Comparison of ENCODE assay signal across 13 mouse cellular contexts in genomic region chr8:127148821-127149220, GRCm38 (mm10).
DNase-seq lines count a peak whose midpoint lies in the region; ATAC-seq lines count a peak whose summit lies in the region.
"Had no signal": no experiment of that assay in that cellular context is flagged by ENCODE, and none has a peak within 500 bp of the region (broad histone marks: within the 10 kb centered on the region; RNA-seq: fewer than 3 reads in every experiment).

No protein-coding gene starts in this region.

- H3K27ac ChIP-seq in hindbrain, embryonic 10.5 days: peak overlapping the region; percentile 18; the same call in 1 of the 2 replicates
- H3K27ac ChIP-seq in hindbrain, embryonic 16.5 days (ENCODE audit: low read depth, low read length): no peak overlapping the region
- H3K27ac ChIP-seq: heart, adult 2 months; hindbrain, embryonic 15.5 days; limb, embryonic 15.5 days had no signal

- peaks cover 34% of the 10 kb centered on the region for H3K4me1 ChIP-seq in hindbrain, embryonic 10.5 days (replicated peaks)
- H3K4me1 ChIP-seq in hindbrain, embryonic 16.5 days (ENCODE audit: control insufficient read depth, insufficient read depth, low read depth, low read length): no peaks in the 10 kb centered on the region; the same call in 1 of the 2 replicates

- no peaks in the 10 kb centered on the region for H3K9me3 ChIP-seq in hindbrain, embryonic 10.5 days
- no peaks in the 10 kb centered on the region for H3K9me3 ChIP-seq in hindbrain, embryonic 16.5 days (ENCODE audit: control insufficient read depth, low read length)
- H3K9me3 ChIP-seq: hindbrain, embryonic 15.5 days; limb, embryonic 15.5 days had no signal

- H3K4me3 ChIP-seq in hindbrain, embryonic 10.5 days: no peak overlapping the region
- no peak overlapping the region for H3K4me3 ChIP-seq in hindbrain, embryonic 16.5 days (ENCODE audit: low read length)
- H3K4me3 ChIP-seq: heart, adult 2 months; hindbrain, embryonic 15.5 days; limb, embryonic 15.5 days had no signal

- no peak for ATAC-seq in cerebellum, adult (ENCODE audit: insufficient number of reproducible peaks, low FRiP score, low TSS enrichment)
- ATAC-seq in hindbrain, embryonic 16.5 days: no peak

- DNase-seq in cerebellum, adult 18-20 months: peak; percentile 13 to 22
- no peak for DNase-seq in hindbrain, embryonic 10.5 days (ENCODE audit: low spot score)
- DNase-seq in right cerebral cortex, postnatal 14 days: peak; percentile 8
- DNase-seq in right cerebral cortex, postnatal 25 days: no peak
- DNase-seq in cerebellum, postnatal 25 days: peak; percentile 16 to 43
- DNase-seq in layer of hippocampus, postnatal 14 days (ENCODE audit: low spot score in 2 of 2): no peak
- DNase-seq: heart, adult 2 months; kidney, adult 8-10 months; lung, embryonic 14.5 days had no signal

- no peaks in the 10 kb centered on the region for H3K36me3 ChIP-seq in hindbrain, embryonic 10.5 days
- H3K36me3 ChIP-seq in hindbrain, embryonic 16.5 days (ENCODE audit: control insufficient read depth, insufficient read depth, low read length): no peaks in the 10 kb centered on the region
- H3K36me3 ChIP-seq: hindbrain, embryonic 15.5 days; limb, embryonic 15.5 days had no signal

- no peak overlapping the region for H3K4me2 ChIP-seq in hindbrain, embryonic 16.5 days (ENCODE audit: low read length)
- H3K4me2 ChIP-seq: hindbrain, embryonic 15.5 days; limb, embryonic 15.5 days; lung, embryonic 14.5 days had no signal

- H3K9ac ChIP-seq in hindbrain, embryonic 16.5 days (ENCODE audit: low read depth, low read length): no peak overlapping the region
- H3K9ac ChIP-seq: hindbrain, embryonic 15.5 days; limb, embryonic 15.5 days; lung, embryonic 14.5 days had no signal

- H3K27me3 ChIP-seq in hindbrain, embryonic 10.5 days (ENCODE audit: insufficient read depth, poor library complexity, severe bottlenecking): no peaks in the 10 kb centered on the region
- no peaks in the 10 kb centered on the region for H3K27me3 ChIP-seq in hindbrain, embryonic 16.5 days (replicated peaks; ENCODE audit: control insufficient read depth, insufficient read depth, low read length)
- H3K27me3 ChIP-seq: hindbrain, embryonic 15.5 days; limb, embryonic 15.5 days had no signal

- 76% methylated on average over 7 of the region's 7 CpGs for WGBS in hindbrain, embryonic 10.5 days
- WGBS in hindbrain, embryonic 16.5 days: 51% methylated on average over 7 of the region's 7 CpGs

Comparison
In these comparisons a context has a peak if more than half of its experiments do, and no peak if none do; other contexts are left out.
1. DNase-seq: peak in cerebellum, adult 18-20 months (2 of 2), right cerebral cortex, postnatal 14 days (single experiment) and cerebellum, postnatal 25 days (2 of 2); none in hindbrain, embryonic 10.5 days (single experiment), right cerebral cortex, postnatal 25 days (single experiment) and layer of hippocampus, postnatal 14 days (0 of 2).